27 mouse cellular contexts compared by ENCODE assay signal in genomic region chr10:107994836-107995585, GRCm38 (mm10).
DNase-seq lines count a peak whose midpoint lies in the region; ATAC-seq and TF ChIP-seq lines count a peak whose summit lies in the region.
"Had no signal": no experiment of that assay in that cellular context is flagged by ENCODE, and none has a peak within 500 bp of the region (broad histone marks: within the 10 kb centered on the region; RNA-seq: fewer than 3 reads in every experiment).

No protein-coding gene starts in this region.

- H3K27me3 ChIP-seq in forebrain, postnatal 0 days (ENCODE audit: insufficient read depth, low read length) = no peaks in the 10 kb centered on the region
- no peaks in the 10 kb centered on the region for H3K27me3 ChIP-seq in forebrain, embryonic 15.5 days
- H3K27me3 ChIP-seq in lung, embryonic 14.5 days (ENCODE audit: insufficient read depth, low read length) = no peaks in the 10 kb centered on the region
- no peaks in the 10 kb centered on the region for H3K27me3 ChIP-seq in lung, postnatal 0 days (replicated peaks; ENCODE audit: insufficient read depth, low read length)
- no peaks in the 10 kb centered on the region for H3K27me3 ChIP-seq in kidney, embryonic 14.5 days (ENCODE audit: control insufficient read depth, insufficient read depth, low read length)
- H3K27me3 ChIP-seq: heart, embryonic 12.5 days; limb, embryonic 15.5 days; liver, embryonic 13.5 days; neural tube, embryonic 15.5 days had no signal

- no peak for TF ChIP-seq CTCF in forebrain, postnatal 0 days (IDR thresholded peaks at IDR 0.05; ENCODE audit: low read depth)
- no peak for TF ChIP-seq CTCF in lung, embryonic 14.5 days (IDR thresholded peaks at IDR 0.05; ENCODE audit: low read depth)
- TF ChIP-seq CTCF in lung, postnatal 0 days (IDR thresholded peaks at IDR 0.05) = no peak

- TF ChIP-seq EP300 in lung, postnatal 0 days (IDR thresholded peaks at IDR 0.05) = no peak

- H3K9ac ChIP-seq in forebrain, postnatal 0 days = no peak overlapping the region
- no peak overlapping the region for H3K9ac ChIP-seq in forebrain, embryonic 15.5 days (replicated peaks)
- no peak overlapping the region for H3K9ac ChIP-seq in lung, embryonic 14.5 days
- no peak overlapping the region for H3K9ac ChIP-seq in lung, postnatal 0 days (replicated peaks; ENCODE audit: low read depth)
- H3K9ac ChIP-seq in kidney, embryonic 14.5 days (ENCODE audit: low read depth, low read length) = no peak overlapping the region
- H3K9ac ChIP-seq: heart, embryonic 12.5 days; hindbrain, embryonic 14.5 days; limb, embryonic 15.5 days; liver, embryonic 13.5 days; neural tube, embryonic 15.5 days had no signal

- H3K4me2 ChIP-seq in forebrain, postnatal 0 days (ENCODE audit: low read depth) = no peak overlapping the region
- H3K4me2 ChIP-seq in forebrain, embryonic 15.5 days (replicated peaks) = no peak overlapping the region
- H3K4me2 ChIP-seq in lung, embryonic 14.5 days = no peak overlapping the region
- H3K4me2 ChIP-seq in lung, postnatal 0 days (replicated peaks; ENCODE audit: low read depth, low read length) = no peak overlapping the region
- no peak overlapping the region for H3K4me2 ChIP-seq in kidney, embryonic 14.5 days (replicated peaks; ENCODE audit: low read depth, low read length)
- H3K4me2 ChIP-seq: heart, embryonic 12.5 days; hindbrain, embryonic 14.5 days; limb, embryonic 15.5 days; liver, embryonic 13.5 days; neural tube, embryonic 15.5 days had no signal

- 71% methylated on average over 2 of the region's 2 CpGs for WGBS in forebrain, postnatal 0 days
- 78% methylated on average over 2 of the region's 2 CpGs for WGBS in forebrain, embryonic 15.5 days
- WGBS in lung, embryonic 14.5 days = 59% methylated on average over 2 of the region's 2 CpGs
- 62% methylated on average over 2 of the region's 2 CpGs for WGBS in lung, postnatal 0 days
- 77% methylated on average over 2 of the region's 2 CpGs for WGBS in kidney, embryonic 14.5 days

- no peak overlapping the region for H3K4me3 ChIP-seq in forebrain, postnatal 0 days (ENCODE audit: low read depth, low read length)
- no peak overlapping the region for H3K4me3 ChIP-seq in forebrain, embryonic 15.5 days
- no peak overlapping the region for H3K4me3 ChIP-seq in lung, embryonic 14.5 days (ENCODE audit: low read depth, low read length)
- no peak overlapping the region for H3K4me3 ChIP-seq in lung, postnatal 0 days (ENCODE audit: low read depth, low read length)
- no peak overlapping the region for H3K4me3 ChIP-seq in kidney, embryonic 14.5 days (ENCODE audit: low read length)
- H3K4me3 ChIP-seq: heart, adult 2 months; heart, embryonic 12.5 days; limb, embryonic 15.5 days; liver, embryonic 13.5 days; neural tube, embryonic 15.5 days had no signal

- no peak overlapping the region for H3K27ac ChIP-seq in forebrain, postnatal 0 days (ENCODE audit: low read depth, low read length)
- H3K27ac ChIP-seq in forebrain, embryonic 15.5 days (replicated peaks) = no peak overlapping the region
- no peak overlapping the region for H3K27ac ChIP-seq in lung, embryonic 14.5 days (ENCODE audit: low read depth)
- H3K27ac ChIP-seq in lung, postnatal 0 days (ENCODE audit: low read length) = no peak overlapping the region
- H3K27ac ChIP-seq in kidney, embryonic 14.5 days (ENCODE audit: low read depth, low read length) = no peak overlapping the region
- H3K27ac ChIP-seq: heart, adult 2 months; hindbrain, embryonic 14.5 days; limb, embryonic 15.5 days; liver, embryonic 13.5 days; neural tube, embryonic 15.5 days had no signal

- peak; percentile 2 for DNase-seq in forebrain, postnatal 0 days
- peak; percentile 65 for DNase-seq in lung, embryonic 14.5 days
- no peak for DNase-seq in lung, postnatal 0 days (ENCODE audit: low spot score)
- peak; percentile 56 for DNase-seq in brain, adult 2 months (ENCODE audit: low read depth, low spot score)
- no peak for DNase-seq in adrenal gland, adult 8-10 months
- DNase-seq: adrenal gland, postnatal 14 days; B cell, adult 2 months; cerebellum, adult 18-20 months; cerebellum, postnatal 10 days; heart, adult 2 months; kidney, adult 9 months; kidney, postnatal 25 days; liver, embryonic 13.5 days; lung, adult 18-20 months; lung, postnatal 14 days; midbrain, embryonic 14.5 days; retina, postnatal 1 day; right cerebral cortex, postnatal 14 days; thymus, adult 18-20 months; thymus, postnatal 25 days had no signal

- no peaks in the 10 kb centered on the region for H3K36me3 ChIP-seq in forebrain, postnatal 0 days (ENCODE audit: insufficient read depth)
- H3K36me3 ChIP-seq in forebrain, embryonic 15.5 days = no peaks in the 10 kb centered on the region
- no peaks in the 10 kb centered on the region for H3K36me3 ChIP-seq in lung, embryonic 14.5 days (ENCODE audit: insufficient read depth)
- H3K36me3 ChIP-seq in lung, postnatal 0 days (ENCODE audit: insufficient read depth, low read length) = no peaks in the 10 kb centered on the region
- H3K36me3 ChIP-seq in kidney, embryonic 14.5 days (ENCODE audit: control insufficient read depth, insufficient read depth, low read length) = no peaks in the 10 kb centered on the region
- H3K36me3 ChIP-seq: heart, embryonic 12.5 days; limb, embryonic 15.5 days; liver, embryonic 13.5 days; neural tube, embryonic 15.5 days had no signal

- no peak for ATAC-seq in forebrain, postnatal 0 days
- no peak for ATAC-seq in forebrain, embryonic 15.5 days (replicated peaks)
- no peak for ATAC-seq in lung, embryonic 14.5 days (ENCODE audit: insufficient read depth)
- no peak for ATAC-seq in lung, postnatal 0 days
- ATAC-seq in kidney, embryonic 14.5 days (ENCODE audit: low FRiP score, low TSS enrichment) = no peak
- ATAC-seq: intestine, postnatal 0 days had no signal

- no peaks in the 10 kb centered on the region for H3K9me3 ChIP-seq in forebrain, postnatal 0 days (ENCODE audit: low read length)
- no peaks in the 10 kb centered on the region for H3K9me3 ChIP-seq in forebrain, embryonic 15.5 days
- H3K9me3 ChIP-seq in lung, embryonic 14.5 days (ENCODE audit: low read depth, low read length) = no peaks in the 10 kb centered on the region
- H3K9me3 ChIP-seq in lung, postnatal 0 days (ENCODE audit: low read length) = no peaks in the 10 kb centered on the region
- no peaks in the 10 kb centered on the region for H3K9me3 ChIP-seq in kidney, embryonic 14.5 days (ENCODE audit: control insufficient read depth, low read length)
- H3K9me3 ChIP-seq: heart, embryonic 12.5 days; limb, embryonic 15.5 days; liver, embryonic 13.5 days; neural tube, embryonic 15.5 days had no signal

- no peaks in the 10 kb centered on the region for H3K4me1 ChIP-seq in forebrain, postnatal 0 days (ENCODE audit: insufficient read depth)
- H3K4me1 ChIP-seq in forebrain, embryonic 15.5 days = no peaks in the 10 kb centered on the region
- no peaks in the 10 kb centered on the region for H3K4me1 ChIP-seq in lung, embryonic 14.5 days (ENCODE audit: insufficient read depth)
- no peaks in the 10 kb centered on the region for H3K4me1 ChIP-seq in lung, postnatal 0 days (ENCODE audit: insufficient read depth, low read depth, low read length)
- no peaks in the 10 kb centered on the region for H3K4me1 ChIP-seq in kidney, embryonic 14.5 days (ENCODE audit: control insufficient read depth, insufficient read depth, low read length)
- H3K4me1 ChIP-seq: limb, embryonic 15.5 days; liver, embryonic 13.5 days; neural tube, embryonic 15.5 days had no signal

Comparison
In these comparisons a context has a peak if more than half of its experiments do, and no peak if none do; other contexts are left out.
1. DNase-seq: peak in forebrain, postnatal 0 days (single experiment), lung, embryonic 14.5 days (single experiment) and brain, adult 2 months (single experiment); none in lung, postnatal 0 days (single experiment) and adrenal gland, adult 8-10 months (single experiment).